In the genomic region with DNA sequence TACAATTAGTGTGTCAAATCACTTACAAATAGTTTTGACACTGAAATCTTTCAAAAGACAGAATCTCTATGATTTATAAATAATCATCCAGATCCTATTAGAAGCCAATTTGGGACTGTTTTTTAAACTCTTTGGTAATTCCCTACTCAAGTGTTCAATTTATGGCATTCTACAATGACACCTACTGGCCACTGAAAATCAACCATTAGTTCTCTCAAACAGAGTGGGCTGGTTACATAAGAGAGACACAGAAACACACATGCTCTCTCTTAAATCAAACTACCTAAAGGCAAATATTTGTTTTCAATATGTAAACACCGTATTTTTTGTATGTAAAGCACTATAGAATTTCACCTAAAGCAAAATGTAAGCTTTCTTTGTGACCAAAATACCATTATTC, we compare ENCODE assay signal across 10 mouse cellular contexts. TPM values are rescaled to one million over a fixed set of nuclear protein-coding genes. Genes with fewer than 3 reads are reported as not detected.
A peak's percentile ranks its signal among the peaks of the same experiment; 100 is the strongest.
DNase-seq lines count a peak whose midpoint lies in the region; ATAC-seq and TF ChIP-seq lines count a peak whose summit lies in the region.
"Had no signal": no experiment of that assay in that cellular context is flagged by ENCODE, and none has a peak within 500 bp of the region (broad histone marks: within the 10 kb centered on the region; RNA-seq: fewer than 3 reads in every experiment).

No protein-coding gene starts in this region.

- no peaks in the 10 kb centered on the region for H3K27me3 ChIP-seq in embryonic facial prominence, embryonic 14.5 days (replicated peaks; ENCODE audit: control insufficient read depth, insufficient read depth, low read length)
- H3K27me3 ChIP-seq in embryonic facial prominence, embryonic 10.5 days (replicated peaks; ENCODE audit: low read depth, poor library complexity, severe bottlenecking), result no peaks in the 10 kb centered on the region
- H3K27me3 ChIP-seq in kidney, embryonic 16.5 days (ENCODE audit: insufficient read depth, low read length), result no peaks in the 10 kb centered on the region
- no peaks in the 10 kb centered on the region for H3K27me3 ChIP-seq in Patski

- POLR2A ChIA-PET in Patski (lab: Charles Lee), result interaction anchor here (0.8 to 1.5 kb wide), 2 partner anchors 10 to 131 kb away, joined by 3 read pairs; no protein-coding TSS in a partner anchor

- H3K27ac ChIP-seq in embryonic facial prominence, embryonic 14.5 days (replicated peaks; ENCODE audit: low read depth, low read length), result no peak overlapping the region
- H3K27ac ChIP-seq in embryonic facial prominence, embryonic 10.5 days (replicated peaks), result no peak overlapping the region
- no peak overlapping the region for H3K27ac ChIP-seq in kidney, embryonic 16.5 days (ENCODE audit: low read length)

- TF ChIP-seq CTCF in Patski (IDR thresholded peaks at IDR 0.05), result peak; percentile 30

- peak; percentile 5 for DNase-seq in embryonic facial prominence, embryonic 14.5 days (ENCODE audit: low spot score)
- DNase-seq in embryonic facial prominence, embryonic 10.5 days (ENCODE audit: low spot score), result no peak
- peak; percentile 29 for DNase-seq in kidney, postnatal 14 days
- DNase-seq in 3T3-L1 (ENCODE audit: low read depth, low spot score), result peak; percentile 51
- no peak for DNase-seq in Patski (ENCODE audit: low read depth, low spot score)
- DNase-seq in frontal cortex, postnatal 14 days (ENCODE audit: low spot score in 2 of 2), result no peak
- no peak for DNase-seq in thymus, postnatal 4 days
- DNase-seq: gastrocnemius, postnatal 36 days; heart, postnatal 36 days had no signal

- no peaks in the 10 kb centered on the region for H3K9me3 ChIP-seq in embryonic facial prominence, embryonic 14.5 days (ENCODE audit: control insufficient read depth, low read length)
- H3K9me3 ChIP-seq in embryonic facial prominence, embryonic 10.5 days, result no peaks in the 10 kb centered on the region; the same call in 1 of the 2 replicates
- H3K9me3 ChIP-seq in kidney, embryonic 16.5 days (ENCODE audit: low read length), result no peaks in the 10 kb centered on the region

- WGBS in embryonic facial prominence, embryonic 14.5 days, result 73% methylated on average over 1 of the region's 1 CpGs
- WGBS in embryonic facial prominence, embryonic 10.5 days, result 84% methylated on average over 1 of the region's 1 CpGs
- WGBS in kidney, embryonic 16.5 days, result 78% methylated on average over 1 of the region's 1 CpGs

- H3K36me3 ChIP-seq in embryonic facial prominence, embryonic 14.5 days (ENCODE audit: control insufficient read depth, insufficient read depth, low read length), result peaks cover 3% of the 10 kb centered on the region; the same call in 1 of the 2 replicates
- H3K36me3 ChIP-seq in embryonic facial prominence, embryonic 10.5 days (replicated peaks), result 0 out of 2 replicates have a peak, but pooled peaks cover 3% of the 10 kb centered on the region
- no peaks in the 10 kb centered on the region for H3K36me3 ChIP-seq in kidney, embryonic 16.5 days (ENCODE audit: insufficient read depth, low read length)

- H3K4me1 ChIP-seq in embryonic facial prominence, embryonic 14.5 days (ENCODE audit: control insufficient read depth, insufficient read depth, low read length), result peaks cover 5% of the 10 kb centered on the region; the same call in 1 of the 2 replicates
- H3K4me1 ChIP-seq in embryonic facial prominence, embryonic 10.5 days, result peaks cover 17% of the 10 kb centered on the region
- peaks cover 10% of the 10 kb centered on the region; the same call in 1 of the 2 replicates for H3K4me1 ChIP-seq in kidney, embryonic 16.5 days (ENCODE audit: insufficient read depth, low read length)

- no peak for ATAC-seq in embryonic facial prominence, embryonic 14.5 days (ENCODE audit: low read depth)
- no peak for ATAC-seq in kidney, embryonic 16.5 days (ENCODE audit: low FRiP score, low TSS enrichment)
- no peak for ATAC-seq in Patski

- H3K9ac ChIP-seq in embryonic facial prominence, embryonic 14.5 days (ENCODE audit: low read depth, low read length), result no peak overlapping the region
- H3K9ac ChIP-seq in kidney, embryonic 16.5 days (replicated peaks; ENCODE audit: low read length), result no peak overlapping the region

- CTCF ChIA-PET in Patski (lab: Charles Lee), result interaction anchor here (1.1 to 1.6 kb wide), 3 partner anchors 9 to 93 kb away, joined by 4 to 6 read pairs (median 4); no protein-coding TSS in a partner anchor

- in situ Hi-C loops in Patski (cut with MboI; ENCODE audit: low pct_unique_long_range_greater_than_20kb), result no loop called here

- no peak overlapping the region for H3K4me2 ChIP-seq in embryonic facial prominence, embryonic 14.5 days (ENCODE audit: low read depth, low read length)
- H3K4me2 ChIP-seq in kidney, embryonic 16.5 days (replicated peaks; ENCODE audit: low read depth, low read length), result no peak overlapping the region

- no peak overlapping the region for H3K4me3 ChIP-seq in embryonic facial prominence, embryonic 14.5 days (ENCODE audit: low read depth, low read length)
- no peak overlapping the region for H3K4me3 ChIP-seq in embryonic facial prominence, embryonic 10.5 days
- H3K4me3 ChIP-seq in kidney, embryonic 16.5 days (ENCODE audit: low read length), result no peak overlapping the region

RNA-seq across cellular contexts. Expression of a gene that starts 1.9 kb away (rescaled TPM):
- 8.0 and 8.4 TPM in 2 replicates for polyA plus RNA-seq in embryonic facial prominence, embryonic 14.5 days (2014; fragmentation: Nextera tagmentation; extraction: Ambion mirVana)
- 5.7 and 6.3 TPM in 2 replicates for polyA plus RNA-seq in embryonic facial prominence, embryonic 10.5 days (2016; fragmentation: Nextera tagmentation; extraction: Ambion mirVana)
- polyA plus RNA-seq in kidney, embryonic 16.5 days (2015; fragmentation: Nextera tagmentation; extraction: Ambion mirVana), result 10.1 and 12.6 TPM in 2 replicates
- 7.0 TPM for polyA plus RNA-seq in Patski (2021)

RNA-seq across cellular contexts. Expression of a gene that starts 1.9 kb away (rescaled TPM):
- 160 and 176 TPM in 2 replicates for polyA plus RNA-seq in embryonic facial prominence, embryonic 14.5 days (2014; fragmentation: Nextera tagmentation; extraction: Ambion mirVana)
- polyA plus RNA-seq in embryonic facial prominence, embryonic 10.5 days (2016; fragmentation: Nextera tagmentation; extraction: Ambion mirVana), result 135 and 140 TPM in 2 replicates
- polyA plus RNA-seq in kidney, embryonic 16.5 days (2015; fragmentation: Nextera tagmentation; extraction: Ambion mirVana), result 161 and 167 TPM in 2 replicates
- polyA plus RNA-seq in Patski (2021), result 159 TPM

Comparison
In these comparisons a context has a peak if more than half of its experiments do, and no peak if none do; other contexts are left out.
1. DNase-seq: peak in embryonic facial prominence, embryonic 14.5 days (single experiment), kidney, postnatal 14 days (single experiment) and 3T3-L1 (single experiment); none in embryonic facial prominence, embryonic 10.5 days (single experiment), Patski (single experiment), frontal cortex, postnatal 14 days (0 of 2) and thymus, postnatal 4 days (single experiment).